Mouse (Mus musculus): ENCODE measurements around the gene Caskin1. TPM values are rescaled to one million over a fixed set of nuclear protein-coding genes. Genes with fewer than 3 reads are reported as not detected.

Caskin1 gene
- polyA plus RNA-seq, 1 experiment from 2014 or later, result 1.4 TPM

DNA sequence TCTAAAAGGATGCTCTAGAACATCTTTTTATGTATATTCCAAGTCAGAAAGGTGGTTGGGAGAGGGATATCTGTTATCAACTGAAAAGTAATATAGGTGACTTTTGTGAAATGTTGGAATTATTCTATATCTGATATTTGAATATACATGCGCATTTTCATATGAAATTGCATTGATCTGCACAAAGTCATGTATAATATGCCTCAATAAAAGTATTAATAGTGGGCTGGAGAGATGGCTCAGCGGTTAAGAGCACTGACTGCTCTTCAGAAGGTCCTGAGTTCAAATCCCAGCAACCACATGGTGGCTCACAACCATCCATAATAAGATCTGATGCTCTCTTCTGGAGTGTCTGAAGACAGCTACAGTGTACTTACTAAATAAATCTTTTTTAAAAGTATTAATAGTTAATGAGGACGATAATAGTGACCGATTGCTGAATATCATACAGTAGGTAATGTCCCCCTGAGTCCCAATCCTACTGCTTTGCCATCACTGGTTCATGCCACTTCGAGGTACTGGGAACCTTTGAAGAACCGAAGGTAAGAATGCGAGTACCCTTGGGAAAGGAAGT, 19.0 kb upstream of the Caskin1 start:
- Histone ChIP-seq H3K27me3 (replicated peaks; ENCODE audit: control insufficient read depth, insufficient read depth, low read length) (no peaks in the 10 kb centered on the region), H3K27ac (ENCODE audit: low read length) (peak overlapping the region; percentile 93), H3K9ac (ENCODE audit: low read depth, low read length) (peak overlapping the region; percentile 77), H3K4me1 (ENCODE audit: control insufficient read depth, insufficient read depth, low read length) (peaks cover 31% of the 10 kb centered on the region), H3K4me2 (ENCODE audit: low read depth, low read length) (peak overlapping the region; percentile 73), H3K4me3 (ENCODE audit: low read length) (peak overlapping the region; percentile 93), H3K36me3 (ENCODE audit: control insufficient read depth, insufficient read depth, low read length) (peaks cover 5% of the 10 kb centered on the region; the same call in 1 of the 2 replicates), H3K9me3 (ENCODE audit: control insufficient read depth, low read length) (no peaks in the 10 kb centered on the region)
- no peak for ATAC-seq
- WGBS, result 17% methylated on average over 7 of the region's 7 CpGs

DNA sequence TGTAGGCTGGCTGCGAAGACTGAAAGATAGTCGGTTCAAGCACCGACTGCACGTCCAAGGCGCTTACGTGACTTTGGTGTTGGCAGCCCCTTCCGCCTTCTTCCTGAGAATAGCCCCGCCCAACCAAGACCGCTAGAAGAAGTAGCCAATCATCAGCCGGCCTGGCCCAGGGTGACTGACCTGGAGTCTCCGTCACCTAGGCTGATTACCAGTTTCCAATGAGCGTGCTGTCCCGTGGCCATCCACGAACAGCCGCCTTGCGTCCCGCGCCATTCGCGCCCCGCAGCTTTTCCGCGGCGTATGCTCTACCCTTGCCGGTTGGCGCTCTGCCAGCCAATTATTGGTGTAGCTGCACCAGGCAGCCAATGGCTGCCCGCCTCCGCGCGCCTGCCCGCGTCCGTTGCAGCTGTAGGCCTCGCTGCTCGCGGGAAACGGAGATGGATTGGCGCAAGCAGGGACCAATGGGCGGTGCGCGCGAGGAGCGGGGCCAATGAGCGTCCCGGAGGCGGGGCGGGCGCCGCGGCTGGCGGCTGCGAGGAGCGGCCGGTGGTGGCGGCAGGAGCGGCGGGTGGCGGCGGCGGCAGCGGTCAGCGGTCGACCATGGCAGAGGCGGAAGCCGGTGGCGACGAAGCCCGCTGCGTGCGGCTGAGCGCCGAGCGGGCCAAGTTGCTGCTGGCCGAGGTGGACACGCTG, 18.3 kb upstream of the Caskin1 start, which contains the start of the genes E4f1 and Pgp:
Gene E4f1, minus strand, starts transcription at position 404 of the 693 bp plus-strand sequence.
Gene Pgp, plus strand, starts transcription at position 483 of the 693 bp plus-strand sequence.
- Histone ChIP-seq H3K36me3 (ENCODE audit: control insufficient read depth, insufficient read depth, low read length) (peaks cover 9% of the 10 kb centered on the region; the same call in 1 of the 2 replicates), H3K27me3 (replicated peaks; ENCODE audit: control insufficient read depth, insufficient read depth, low read length) (no peaks in the 10 kb centered on the region), H3K4me2 (ENCODE audit: low read depth, low read length) (peak within 1 kb of the TSS; percentile 92), H3K27ac (ENCODE audit: low read length) (peak within 1 kb of the TSS; percentile 93), H3K9ac (ENCODE audit: low read depth, low read length) (peak within 1 kb of the TSS; percentile 96), H3K4me1 (ENCODE audit: control insufficient read depth, insufficient read depth, low read length) (peaks cover 31% of the 10 kb centered on the region), H3K9me3 (ENCODE audit: control insufficient read depth, low read length) (no peaks in the 10 kb centered on the region), H3K4me3 (ENCODE audit: low read length) (peak within 1 kb of the TSS; percentile 93)
- WGBS, result under 1% methylated on average over 74 of the region's 75 CpGs
- ATAC-seq, result peak; percentile 97

DNA sequence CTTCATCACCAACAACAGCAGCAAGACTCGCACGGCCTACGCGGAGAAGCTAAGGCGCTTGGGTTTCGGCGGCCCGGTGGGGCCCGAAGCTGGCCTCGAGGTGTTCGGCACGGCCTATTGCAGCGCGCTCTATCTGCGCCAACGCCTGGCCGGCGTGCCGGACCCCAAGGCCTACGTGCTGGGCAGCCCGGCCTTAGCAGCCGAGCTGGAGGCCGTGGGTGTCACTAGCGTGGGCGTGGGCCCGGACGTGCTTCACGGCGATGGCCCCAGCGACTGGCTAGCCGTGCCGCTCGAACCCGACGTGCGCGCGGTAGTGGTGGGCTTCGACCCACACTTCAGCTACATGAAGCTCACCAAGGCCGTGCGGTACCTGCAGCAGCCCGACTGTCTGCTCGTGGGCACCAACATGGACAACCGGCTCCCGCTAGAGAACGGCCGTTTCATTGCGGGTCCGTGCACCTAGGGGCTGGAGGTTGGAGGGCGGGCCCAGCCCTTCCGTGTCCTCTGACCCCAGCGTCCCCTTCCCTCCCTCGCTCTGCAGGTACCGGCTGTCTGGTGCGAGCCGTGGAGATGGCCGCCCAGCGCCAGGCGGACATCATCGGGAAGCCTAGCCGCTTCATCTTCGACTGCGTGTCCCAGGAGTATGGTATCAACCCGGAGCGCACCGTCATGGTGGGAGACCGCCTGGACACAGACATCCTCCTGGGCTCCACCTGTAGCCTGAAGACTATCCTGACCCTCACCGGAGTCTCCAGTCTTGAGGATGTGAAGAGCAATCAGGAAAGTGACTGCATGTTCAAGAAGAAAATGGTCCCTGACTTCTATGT, 17.5 kb upstream of the Caskin1 start:
- peak overlapping the region; percentile 93 for H3K4me3 ChIP-seq (ENCODE audit: low read length)
- no peaks in the 10 kb centered on the region for H3K9me3 ChIP-seq (ENCODE audit: control insufficient read depth, low read length)
- under 1% methylated on average over 68 of the region's 68 CpGs for WGBS
- ATAC-seq, result peak; percentile 25
- H3K27me3 ChIP-seq (replicated peaks; ENCODE audit: control insufficient read depth, insufficient read depth, low read length), result no peaks in the 10 kb centered on the region
- H3K4me1 ChIP-seq (ENCODE audit: control insufficient read depth, insufficient read depth, low read length), result peaks cover 31% of the 10 kb centered on the region
- peaks cover 14% of the 10 kb centered on the region for H3K36me3 ChIP-seq (ENCODE audit: control insufficient read depth, insufficient read depth, low read length)
- peak overlapping the region; percentile 96 for H3K9ac ChIP-seq (ENCODE audit: low read depth, low read length)
- H3K27ac ChIP-seq (ENCODE audit: low read length), result peak overlapping the region; percentile 93
- peak overlapping the region; percentile 92 for H3K4me2 ChIP-seq (ENCODE audit: low read depth, low read length)

DNA sequence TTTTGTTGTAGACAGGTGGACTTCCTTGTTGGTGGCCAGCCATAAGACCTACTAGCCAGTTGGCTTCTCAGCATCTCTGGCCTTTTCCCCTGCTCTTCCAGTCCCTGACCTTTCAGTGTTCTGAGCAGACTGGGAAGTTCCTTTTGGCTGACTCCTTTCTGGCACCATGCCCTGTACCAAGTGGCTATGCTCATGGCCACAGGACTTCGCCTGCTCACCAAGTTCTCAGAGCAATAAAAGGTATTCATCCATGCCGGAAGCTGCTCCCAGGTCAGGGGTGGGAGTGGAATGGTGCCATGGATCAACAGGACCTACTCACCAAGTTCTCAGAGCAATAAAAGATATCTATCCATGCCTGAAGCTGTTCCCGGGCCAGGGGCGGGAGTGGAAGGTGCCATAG, 15.9 kb upstream of the Caskin1 start:
- H3K27me3 ChIP-seq (replicated peaks; ENCODE audit: control insufficient read depth, insufficient read depth, low read length), result no peaks in the 10 kb centered on the region
- WGBS, result 56% methylated on average over 4 of the region's 4 CpGs
- peak overlapping the region; percentile 92 for H3K4me2 ChIP-seq (ENCODE audit: low read depth, low read length)
- H3K9ac ChIP-seq (ENCODE audit: low read depth, low read length), result peak overlapping the region; percentile 96
- ATAC-seq, result peak; percentile 38
- no peaks in the 10 kb centered on the region for H3K9me3 ChIP-seq (ENCODE audit: control insufficient read depth, low read length)
- peaks cover 31% of the 10 kb centered on the region for H3K4me1 ChIP-seq (ENCODE audit: control insufficient read depth, insufficient read depth, low read length)
- peak overlapping the region; percentile 93 for H3K4me3 ChIP-seq (ENCODE audit: low read length)
- peaks cover 26% of the 10 kb centered on the region for H3K36me3 ChIP-seq (ENCODE audit: control insufficient read depth, insufficient read depth, low read length)
- peak overlapping the region; percentile 95 for H3K27ac ChIP-seq (ENCODE audit: low read length)

DNA sequence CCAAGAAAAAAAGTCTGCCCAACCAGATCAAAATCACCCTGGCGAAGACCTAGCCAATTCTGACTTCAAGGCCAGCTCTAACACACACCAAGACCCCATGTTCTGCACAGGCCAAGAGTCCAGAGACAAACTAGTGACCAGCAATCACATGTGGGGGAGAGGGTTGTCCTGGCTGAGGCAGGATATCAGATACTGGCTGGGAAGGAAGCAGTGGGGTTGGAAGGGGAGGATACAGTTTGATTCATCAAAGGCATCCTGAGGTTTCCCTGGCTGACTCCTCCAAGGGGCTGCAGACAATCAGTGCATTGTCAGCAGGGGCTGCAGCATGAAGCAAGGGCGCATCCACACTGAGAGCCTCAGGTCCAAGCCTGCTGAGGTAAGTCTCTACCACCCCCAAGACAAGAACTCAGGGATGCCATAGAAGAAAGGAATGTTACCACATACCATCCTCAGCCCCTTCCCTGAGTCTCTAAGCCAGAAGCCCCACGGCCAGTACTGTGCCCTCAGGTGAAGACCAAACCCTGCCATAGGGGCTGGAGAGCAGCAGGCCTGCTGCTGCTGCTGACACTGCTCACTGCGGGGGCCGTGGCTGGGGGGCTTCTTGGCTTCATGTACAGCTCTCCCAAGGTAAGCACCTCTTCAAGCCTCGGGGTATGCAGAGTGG, 14.7 kb upstream of the Caskin1 start, which contains the start of gene Bricd5:
Gene Bricd5, plus strand, starts transcription at position 273 of the 664 bp plus-strand sequence.
- 74% methylated on average over 6 of the region's 6 CpGs for WGBS
- H3K27me3 ChIP-seq (replicated peaks; ENCODE audit: control insufficient read depth, insufficient read depth, low read length), result no peaks in the 10 kb centered on the region
- H3K4me2 ChIP-seq (ENCODE audit: low read depth, low read length), result peak within 1 kb of the TSS; percentile 92
- peak within 1 kb of the TSS; percentile 95 for H3K27ac ChIP-seq (ENCODE audit: low read length)
- H3K4me1 ChIP-seq (ENCODE audit: control insufficient read depth, insufficient read depth, low read length), result peaks cover 37% of the 10 kb centered on the region
- no peak for ATAC-seq
- H3K4me3 ChIP-seq (ENCODE audit: low read length), result peak within 1 kb of the TSS; percentile 93
- peaks cover 26% of the 10 kb centered on the region for H3K36me3 ChIP-seq (ENCODE audit: control insufficient read depth, insufficient read depth, low read length)
- H3K9ac ChIP-seq (ENCODE audit: low read depth, low read length), result peak within 1 kb of the TSS; percentile 96
- no peaks in the 10 kb centered on the region for H3K9me3 ChIP-seq (ENCODE audit: control insufficient read depth, low read length)

DNA sequence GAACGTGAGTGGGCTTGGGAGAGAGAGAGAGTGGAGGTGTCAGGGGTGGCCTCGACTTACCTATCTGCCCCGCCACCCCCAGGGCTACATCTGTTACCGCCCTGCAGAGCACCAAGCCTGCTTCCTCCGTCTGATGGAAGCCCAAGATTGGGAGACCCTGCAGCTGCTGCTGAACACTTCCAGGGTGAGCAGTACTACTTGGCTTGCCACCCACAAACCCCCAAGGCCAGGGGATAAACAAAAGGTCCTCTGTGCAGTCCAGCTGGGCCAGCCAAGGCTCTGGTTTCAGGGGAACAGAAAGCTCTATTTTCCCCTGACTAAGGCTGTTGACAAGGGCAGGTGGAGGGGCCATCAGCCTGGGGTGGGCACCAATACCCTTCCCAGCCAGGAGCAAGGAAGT, 13.8 kb upstream of the Caskin1 start:
- WGBS, result 71% methylated on average over 5 of the region's 5 CpGs
- H3K4me3 ChIP-seq (ENCODE audit: low read length), result no peak overlapping the region
- ATAC-seq, result no peak
- H3K4me2 ChIP-seq (ENCODE audit: low read depth, low read length), result no peak overlapping the region
- no peak overlapping the region for H3K9ac ChIP-seq (ENCODE audit: low read depth, low read length)
- H3K27me3 ChIP-seq (replicated peaks; ENCODE audit: control insufficient read depth, insufficient read depth, low read length), result no peaks in the 10 kb centered on the region
- peaks cover 26% of the 10 kb centered on the region for H3K36me3 ChIP-seq (ENCODE audit: control insufficient read depth, insufficient read depth, low read length)
- H3K9me3 ChIP-seq (ENCODE audit: control insufficient read depth, low read length), result no peaks in the 10 kb centered on the region
- H3K27ac ChIP-seq (ENCODE audit: low read length), result peak overlapping the region; percentile 95
- H3K4me1 ChIP-seq (ENCODE audit: control insufficient read depth, insufficient read depth, low read length), result peaks cover 37% of the 10 kb centered on the region

DNA sequence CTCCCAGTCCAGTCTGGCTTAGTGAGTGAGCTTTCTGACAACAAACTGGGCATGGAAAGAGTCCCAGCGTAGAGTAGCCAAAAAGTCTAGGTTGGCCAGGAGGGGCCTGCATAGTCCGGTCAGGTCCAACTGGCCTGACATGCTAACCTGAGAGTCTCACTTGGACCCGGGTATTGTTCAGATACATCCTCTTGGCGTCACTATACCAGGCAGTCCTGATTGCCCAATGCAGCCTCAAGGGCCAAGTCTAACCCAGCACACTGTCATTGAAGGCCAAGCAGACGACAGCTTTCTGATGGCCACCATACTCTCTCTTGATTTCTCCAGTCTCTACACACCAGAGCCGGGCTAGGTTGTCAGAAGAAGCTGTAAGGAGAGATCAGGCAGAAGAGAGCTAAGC, 12.8 kb upstream of the Caskin1 start:
- WGBS, result 93% methylated on average over 6 of the region's 6 CpGs
- H3K36me3 ChIP-seq (ENCODE audit: control insufficient read depth, insufficient read depth, low read length), result peaks cover 26% of the 10 kb centered on the region

DNA sequence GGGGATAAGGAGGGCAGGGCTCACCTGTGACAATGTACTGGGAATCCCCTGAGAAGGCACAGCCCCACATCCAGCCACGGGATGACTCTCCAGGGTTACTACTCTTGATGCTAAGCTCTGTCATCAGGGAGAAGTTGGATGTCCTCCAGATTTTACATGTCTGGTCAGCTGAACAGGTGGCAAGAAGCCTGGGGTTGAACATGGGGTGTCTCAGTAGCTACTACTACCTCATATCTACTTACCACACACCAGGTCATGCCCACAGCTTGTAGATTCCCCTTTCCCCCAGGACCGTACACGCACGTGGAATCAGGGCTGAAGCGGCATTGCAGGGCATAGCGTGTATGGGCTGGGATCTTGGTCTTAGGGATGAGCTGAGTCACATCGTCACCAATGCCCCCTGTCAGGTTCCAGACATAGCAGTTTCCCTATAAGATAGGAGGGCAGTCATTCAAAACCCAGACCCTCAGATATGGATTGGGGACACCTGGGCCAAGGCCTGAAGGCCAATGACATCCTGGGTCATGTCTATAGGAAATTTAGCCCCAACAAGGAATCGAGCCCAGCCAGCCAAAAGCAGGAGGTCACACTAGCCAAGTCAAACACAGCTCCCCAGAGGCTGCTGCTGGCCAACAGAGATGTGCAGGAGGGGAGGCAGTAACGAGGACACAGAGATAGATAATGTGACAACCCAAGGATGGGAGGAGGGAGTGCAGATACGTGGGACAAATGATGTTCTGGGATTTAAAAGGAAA, 12.2 kb upstream of the Caskin1 start:
- no peak for ATAC-seq
- 94% methylated on average over 10 of the region's 10 CpGs for WGBS
- H3K36me3 ChIP-seq (ENCODE audit: control insufficient read depth, insufficient read depth, low read length), result peaks cover 26% of the 10 kb centered on the region

More for the DNA sequence above, 12.8 kb upstream of the Caskin1 start:
- no peaks in the 10 kb centered on the region for H3K9me3 ChIP-seq (ENCODE audit: control insufficient read depth, low read length)
- H3K4me3 ChIP-seq (ENCODE audit: low read length), result no peak overlapping the region
- no peak for ATAC-seq
- H3K9ac ChIP-seq (ENCODE audit: low read depth, low read length), result no peak overlapping the region
- peaks cover 45% of the 10 kb centered on the region for H3K4me1 ChIP-seq (ENCODE audit: control insufficient read depth, insufficient read depth, low read length)
- H3K27me3 ChIP-seq (replicated peaks; ENCODE audit: control insufficient read depth, insufficient read depth, low read length), result no peaks in the 10 kb centered on the region
- H3K4me2 ChIP-seq (ENCODE audit: low read depth, low read length), result no peak overlapping the region
- H3K27ac ChIP-seq (ENCODE audit: low read length), result no peak overlapping the region

More for the DNA sequence above, 12.2 kb upstream of the Caskin1 start:
- Histone ChIP-seq H3K27me3 (replicated peaks; ENCODE audit: control insufficient read depth, insufficient read depth, low read length) (no peaks in the 10 kb centered on the region), H3K9me3 (ENCODE audit: control insufficient read depth, low read length) (no peaks in the 10 kb centered on the region), H3K4me1 (ENCODE audit: control insufficient read depth, insufficient read depth, low read length) (peaks cover 44% of the 10 kb centered on the region), H3K4me3 (ENCODE audit: low read length) (no peak overlapping the region), H3K9ac (ENCODE audit: low read depth, low read length) (no peak overlapping the region), H3K4me2 (ENCODE audit: low read depth, low read length) (no peak overlapping the region), H3K27ac (ENCODE audit: low read length) (no peak overlapping the region)
